Mouse (Mus musculus) embryonic facial prominence, embryonic 14.5 days (tissue): ENCODE measurements at regions not wholly inside any gene's neighbourhood (a gene's known extent, or its start where the extent isn't known, plus 50 kb on each side); places are given as distances from the start of the nearest gene placed in this dataset.

Source experiments
- ATAC-seq: fragments of 200-750 bp; cut with Nextera tagmentation; 2 replicates; pipeline ENCODE4 v1.8.0; 2017; ENCODE audit warnings: low read depth, moderate number of reproducible peaks, moderate TSS enrichment
- DNase-seq: peaks from one replicate; pipeline ENCODE4 v3.0.0-alpha.2; 2015; ENCODE audit warnings: low spot score
- H3K27ac ChIP-seq: fragments of 300-500 bp; sonication (generic); replicated peaks from 2 replicates; pipeline ENCODE4 v1.5.1; 2014; ENCODE audit warnings: low read depth, mild to moderate bottlenecking, low read length, moderate library complexity
- H3K27me3 ChIP-seq: fragments of 300-500 bp; sonication (generic); replicated peaks from 2 replicates; pipeline ENCODE4 v1.6.1; 2014; ENCODE audit warnings: low read length; ENCODE audit not compliant: control insufficient read depth, insufficient read depth
- H3K36me3 ChIP-seq: fragments of 300-500 bp; sonication (generic); 2 replicates; pipeline ENCODE4 v1.6.1; 2014; ENCODE audit warnings: low read length, mixed read lengths; ENCODE audit not compliant: control insufficient read depth, insufficient read depth
- H3K4me1 ChIP-seq: fragments of 300-500 bp; sonication (generic); 2 replicates; pipeline ENCODE4 v1.6.1; 2014; ENCODE audit warnings: antibody characterized with exemption, low read length; ENCODE audit not compliant: control insufficient read depth, insufficient read depth
- H3K4me2 ChIP-seq: fragments of 300-500 bp; sonication (generic); 2 replicates; pipeline ENCODE4 v1.6.1; 2014; ENCODE audit warnings: low read depth, mild to moderate bottlenecking, low read length, moderate library complexity, mixed read lengths
- H3K4me3 ChIP-seq: fragments of 300-500 bp; sonication (generic); 2 replicates; pipeline ENCODE4 v1.5.1; 2014; ENCODE audit warnings: low read depth, mild to moderate bottlenecking, low read length
- H3K9ac ChIP-seq: fragments of 300-500 bp; sonication (generic); 2 replicates; pipeline ENCODE4 v1.6.1; 2014; ENCODE audit warnings: low read depth, mild to moderate bottlenecking, low read length, moderate library complexity, mixed read lengths
- H3K9me3 ChIP-seq: fragments of 300-500 bp; sonication (generic); 2 replicates; pipeline ENCODE4 v1.6.1; 2016; ENCODE audit warnings: low read length; ENCODE audit not compliant: control insufficient read depth
- WGBS: fragments of 180-500 bp; shearing (Covaris S2); extraction: QIAGEN DNeasy Blood & Tissue Kit; methylation state at CpG from one replicate; pipeline ENCODE4 v1.1.7; 2014; 5-methylcytosine and 5-hydroxymethylcytosine counted together

DNA sequence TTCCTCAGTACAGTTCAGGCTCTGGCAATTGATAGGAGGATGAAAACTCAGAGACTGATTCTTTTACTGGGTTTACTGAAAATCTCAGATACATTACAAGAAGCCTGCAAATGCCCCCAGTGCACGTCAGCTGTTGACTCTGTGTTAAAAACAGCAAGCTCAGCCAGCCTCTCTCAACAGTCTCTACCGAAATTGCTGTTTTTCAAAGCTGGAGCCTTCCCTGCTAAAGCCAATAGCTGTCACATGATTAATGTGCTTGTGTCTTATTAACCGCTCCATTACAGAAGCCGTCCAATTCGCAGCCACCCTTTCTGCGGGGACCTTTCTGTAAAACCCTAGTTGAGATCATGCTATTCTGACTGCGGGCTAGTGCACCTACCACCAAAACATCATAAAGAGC is 215.6 kb upstream of the Pabpc6 start:
- Histone ChIP-seq H3K4me2 (no peak overlapping the region), H3K9me3 (no peaks in the 10 kb centered on the region), H3K27me3 (no peaks in the 10 kb centered on the region), H3K4me3 (no peak overlapping the region), H3K27ac (no peak overlapping the region), H3K9ac (no peak overlapping the region), H3K4me1 (no peaks in the 10 kb centered on the region), H3K36me3 (no peaks in the 10 kb centered on the region)
- ATAC-seq (no peak), DNase-seq (no peak)
- WGBS, result 67% methylated on average over 7 of the region's 7 CpGs

DNA sequence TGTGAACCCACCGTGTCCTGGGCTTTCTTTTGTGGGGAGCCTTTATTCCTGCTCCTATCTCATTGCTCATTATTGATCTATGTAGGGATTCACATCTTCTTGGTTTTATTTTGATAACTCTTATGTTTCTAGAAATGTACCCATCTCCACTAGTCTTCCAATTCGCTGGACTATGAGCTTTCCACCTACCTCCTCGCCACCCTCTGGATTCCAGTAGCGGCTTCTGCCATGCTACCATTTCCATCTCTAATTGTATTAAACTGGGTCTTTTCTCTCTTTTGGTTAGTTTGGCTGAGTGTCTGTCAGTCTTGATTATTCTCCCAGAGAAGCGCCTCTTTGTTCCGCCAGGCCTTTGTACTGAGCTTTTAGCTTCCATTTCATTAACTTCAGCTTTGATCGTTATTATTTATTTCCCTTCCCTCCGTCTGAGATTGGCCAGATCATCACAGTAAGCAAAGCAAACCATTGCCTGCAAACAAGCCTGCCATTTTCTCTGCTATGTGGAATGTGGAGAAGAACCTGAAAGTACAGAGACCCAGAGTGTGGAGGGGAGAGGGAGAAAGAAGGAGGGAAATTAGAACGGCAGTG is 213.2 kb upstream of the Pabpc6 start:
- ATAC-seq (no peak), DNase-seq (peak; percentile 37)
- Histone ChIP-seq H3K9ac (no peak overlapping the region), H3K4me2 (no peak overlapping the region), H3K9me3 (no peaks in the 10 kb centered on the region), H3K4me1 (no peaks in the 10 kb centered on the region), H3K4me3 (no peak overlapping the region), H3K27me3 (no peaks in the 10 kb centered on the region), H3K36me3 (no peaks in the 10 kb centered on the region), H3K27ac (no peak overlapping the region)
- WGBS, result 73% methylated on average over 9 of the region's 9 CpGs

DNA sequence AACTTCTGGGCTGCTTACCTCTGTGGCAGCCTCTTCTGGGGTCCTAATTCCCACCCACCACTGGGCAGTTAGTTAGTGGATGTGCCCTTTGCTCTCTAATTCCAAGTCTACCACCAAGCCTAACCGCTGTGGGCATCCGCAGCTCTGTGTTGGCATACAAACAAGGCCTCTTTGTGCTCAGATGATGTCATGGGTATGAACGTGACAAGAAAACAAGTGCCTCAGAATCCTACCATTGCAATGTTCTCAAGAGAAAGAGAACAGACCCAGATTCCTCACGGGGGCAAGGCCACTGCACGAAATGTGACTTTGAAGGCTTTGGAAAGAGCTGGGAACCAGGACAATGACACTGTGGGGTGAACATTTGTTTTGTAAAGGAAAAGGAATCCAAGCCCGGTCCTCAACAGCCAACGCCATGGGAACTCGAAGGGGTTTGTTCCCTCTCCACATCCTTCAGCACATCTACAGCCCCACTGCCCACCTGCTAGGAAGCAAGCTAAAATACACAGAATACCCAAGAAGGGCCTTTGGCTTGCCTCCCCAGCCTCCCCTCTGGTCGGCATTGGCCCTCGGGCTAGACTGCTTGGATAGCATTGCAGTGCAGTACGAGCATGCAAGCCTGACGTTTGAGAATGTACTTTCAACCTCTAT is 210.2 kb upstream of the Pabpc6 start:
- Histone ChIP-seq H3K27ac (no peak overlapping the region), H3K4me2 (no peak overlapping the region), H3K9me3 (no peaks in the 10 kb centered on the region), H3K27me3 (no peaks in the 10 kb centered on the region), H3K9ac (no peak overlapping the region), H3K36me3 (no peaks in the 10 kb centered on the region), H3K4me3 (no peak overlapping the region), H3K4me1 (no peaks in the 10 kb centered on the region)
- ATAC-seq (peak; percentile 26; the same call in 1 of the 2 replicates), DNase-seq (peak; percentile 33)
- WGBS, result 64% methylated on average over 12 of the region's 12 CpGs

DNA sequence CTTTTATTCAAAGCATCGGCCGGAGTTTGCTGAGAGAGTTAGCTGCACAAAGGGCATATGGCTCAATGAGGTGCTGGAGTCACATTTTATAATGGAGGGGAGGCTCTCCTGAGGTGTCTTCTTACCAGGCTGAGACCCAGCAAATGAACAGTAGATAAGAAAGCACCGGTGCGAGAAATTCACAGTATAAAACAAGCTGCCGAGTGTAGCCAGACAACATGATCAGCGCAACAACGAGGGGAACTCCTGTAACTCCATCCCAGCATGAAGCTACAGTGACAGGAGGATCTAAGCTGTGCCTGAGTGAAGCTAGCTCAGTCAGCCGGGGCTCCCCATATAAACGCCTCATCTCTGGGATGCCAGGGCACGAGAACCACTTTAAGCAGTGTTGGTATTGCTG is 204.2 kb upstream of the Pabpc6 start:
- no peaks in the 10 kb centered on the region for H3K9me3 ChIP-seq
- H3K9ac ChIP-seq, result no peak overlapping the region
- H3K36me3 ChIP-seq, result no peaks in the 10 kb centered on the region
- H3K27me3 ChIP-seq, result no peaks in the 10 kb centered on the region
- ATAC-seq, result no peak
- H3K27ac ChIP-seq, result no peak overlapping the region
- no peaks in the 10 kb centered on the region for H3K4me1 ChIP-seq
- no peak for DNase-seq
- WGBS, result 73% methylated on average over 10 of the region's 10 CpGs
- H3K4me3 ChIP-seq, result no peak overlapping the region
- no peak overlapping the region for H3K4me2 ChIP-seq

DNA sequence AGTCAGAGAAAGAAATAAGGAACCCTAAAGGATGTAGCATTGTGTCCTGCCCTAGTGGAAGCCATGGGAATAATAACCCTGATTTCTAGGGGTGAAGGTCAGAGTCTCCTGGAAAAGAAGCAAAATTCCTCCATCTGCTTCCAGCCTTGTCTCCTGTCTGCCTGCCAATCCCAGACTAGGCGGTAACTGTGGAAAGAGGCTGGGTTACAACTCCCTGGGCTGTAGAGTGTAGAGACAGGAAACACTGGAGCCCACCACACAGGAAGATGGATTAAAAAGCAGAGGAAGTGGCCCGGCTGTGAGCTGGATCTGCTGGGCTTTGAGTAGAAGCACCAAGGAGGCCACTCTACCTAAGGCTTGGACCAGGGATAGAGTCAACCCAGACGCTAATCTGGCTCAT is 200.7 kb upstream of the Pabpc6 start:
- no peak overlapping the region for H3K9ac ChIP-seq
- no peaks in the 10 kb centered on the region for H3K27me3 ChIP-seq
- no peak overlapping the region for H3K27ac ChIP-seq
- H3K36me3 ChIP-seq, result no peaks in the 10 kb centered on the region
- H3K4me3 ChIP-seq, result no peak overlapping the region
- ATAC-seq (no peak), DNase-seq (no peak)
- no peaks in the 10 kb centered on the region for H3K4me1 ChIP-seq
- no peaks in the 10 kb centered on the region for H3K9me3 ChIP-seq
- WGBS, result 74% methylated on average over 3 of the region's 3 CpGs
- H3K4me2 ChIP-seq, result no peak overlapping the region

DNA sequence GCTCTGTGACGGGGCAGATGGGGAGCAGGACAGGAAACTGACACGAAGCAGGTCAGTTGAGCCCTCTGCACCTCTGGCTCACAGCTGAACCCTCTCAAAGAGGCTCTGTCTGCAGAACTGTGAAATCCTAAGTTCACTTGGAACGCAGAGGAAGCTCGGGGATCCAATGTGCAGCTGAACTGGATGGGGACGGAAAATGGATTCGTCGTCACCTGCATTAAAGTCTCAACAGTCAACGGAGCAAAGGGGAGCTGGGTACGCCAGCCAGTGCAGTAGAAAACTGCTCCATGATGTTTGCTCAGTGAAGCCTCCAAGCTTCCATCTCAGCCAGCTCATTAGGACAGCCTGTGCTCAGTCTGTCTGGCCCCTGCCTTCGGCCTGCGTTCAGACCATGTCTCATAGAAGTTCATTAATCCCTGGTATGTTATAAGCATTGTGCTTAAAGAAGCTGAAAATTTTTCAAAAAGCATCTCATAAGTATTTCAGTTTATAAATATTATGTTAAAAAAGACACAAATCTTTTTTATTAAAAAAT is 199.3 kb upstream of the Pabpc6 start:
- no peak overlapping the region for H3K4me3 ChIP-seq
- no peaks in the 10 kb centered on the region for H3K36me3 ChIP-seq
- no peak overlapping the region for H3K4me2 ChIP-seq
- no peaks in the 10 kb centered on the region for H3K27me3 ChIP-seq
- ATAC-seq (no peak), DNase-seq (no peak)
- no peaks in the 10 kb centered on the region for H3K4me1 ChIP-seq
- no peaks in the 10 kb centered on the region for H3K9me3 ChIP-seq
- no peak overlapping the region for H3K27ac ChIP-seq
- 73% methylated on average over 11 of the region's 11 CpGs for WGBS
- no peak overlapping the region for H3K9ac ChIP-seq

DNA sequence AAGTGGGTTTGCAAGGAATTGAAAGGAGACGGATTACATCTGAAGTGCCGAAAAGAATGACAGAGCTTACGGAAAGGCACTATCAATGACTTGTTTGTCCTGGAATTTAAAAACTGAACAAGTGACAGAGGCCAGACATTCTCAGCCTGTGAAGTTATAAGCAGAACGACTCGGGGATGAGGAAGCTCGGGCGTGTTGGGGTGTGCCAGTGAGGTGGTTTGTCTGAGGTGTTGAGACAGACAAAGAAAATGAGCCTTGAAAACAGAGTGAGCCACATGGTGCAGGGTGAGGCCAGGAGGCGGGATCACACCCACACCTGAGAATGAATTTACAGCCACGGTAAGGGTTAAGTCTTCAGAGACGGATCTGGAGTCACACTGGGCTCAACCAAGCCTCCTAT is 194.7 kb upstream of the Pabpc6 start:
- no peaks in the 10 kb centered on the region for H3K9me3 ChIP-seq
- no peaks in the 10 kb centered on the region for H3K36me3 ChIP-seq
- H3K4me2 ChIP-seq, result no peak overlapping the region
- H3K27ac ChIP-seq, result no peak overlapping the region
- no peak overlapping the region for H3K4me3 ChIP-seq
- H3K4me1 ChIP-seq, result no peaks in the 10 kb centered on the region
- ATAC-seq (no peak), DNase-seq (no peak)
- WGBS, result 56% methylated on average over 10 of the region's 10 CpGs
- H3K27me3 ChIP-seq, result no peaks in the 10 kb centered on the region
- H3K9ac ChIP-seq, result no peak overlapping the region

DNA sequence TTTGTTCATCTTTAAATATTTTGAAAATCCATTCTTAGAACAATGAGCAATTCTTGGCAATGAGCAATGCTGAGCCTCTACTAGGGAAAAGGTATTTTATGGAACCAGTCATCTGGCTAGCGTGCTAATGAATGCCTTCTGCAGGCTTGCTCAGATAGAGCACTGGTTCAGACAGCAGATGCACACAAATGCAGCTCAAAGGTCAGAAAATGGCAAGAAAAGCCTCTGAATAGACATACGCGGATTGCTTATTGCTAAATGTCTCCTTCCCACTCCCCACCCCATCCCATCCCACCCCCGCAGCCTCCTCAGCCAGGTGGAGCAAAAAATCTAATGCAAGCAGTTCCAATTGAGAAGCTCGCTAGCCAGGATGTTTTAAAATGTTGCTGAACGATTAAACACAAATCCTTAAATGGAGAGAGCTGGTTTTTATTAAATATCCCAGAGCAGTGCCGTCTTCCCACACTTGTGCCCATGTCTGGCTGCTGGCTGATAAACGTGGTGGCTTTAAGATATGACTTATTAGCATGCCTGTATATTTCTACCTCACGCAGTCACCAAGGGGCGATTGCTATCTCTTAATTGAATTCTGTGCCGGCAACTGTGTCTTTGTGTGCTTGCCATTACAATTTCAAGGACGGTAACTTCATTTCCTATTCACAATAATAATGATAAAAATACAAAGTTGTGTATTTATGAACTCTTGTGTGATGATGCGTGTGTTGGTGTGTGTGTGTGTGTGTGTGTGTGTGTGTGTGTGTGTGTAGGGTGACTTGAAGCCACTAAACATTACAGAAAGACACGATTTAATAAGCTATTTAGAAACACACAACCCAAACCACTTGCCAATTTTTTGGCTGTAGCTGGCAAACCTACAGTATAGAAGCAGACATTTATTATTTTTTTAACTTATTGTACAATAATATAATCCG is 192.7 kb upstream of the Pabpc6 start:
- 64% methylated on average over 15 of the region's 15 CpGs for whole genome bisulfite sequencing
- DNase-seq, result no peak

More for the DNA sequence above, 192.7 kb upstream of the Pabpc6 start:
- Histone ChIP-seq H3K27me3 (no peaks in the 10 kb centered on the region), H3K9me3 (0 out of 2 replicates have a peak, but pooled peaks cover under 1% of the 10 kb centered on the region), H3K4me1 (no peaks in the 10 kb centered on the region), H3K4me2 (no peak overlapping the region), H3K9ac (no peak overlapping the region), H3K27ac (no peak overlapping the region), H3K36me3 (no peaks in the 10 kb centered on the region), H3K4me3 (no peak overlapping the region)
- ATAC-seq, result no peak
